Mouse (Mus musculus) layer of hippocampus, postnatal 36 days (tissue): ENCODE data around the gene Uqcc1. TPM values are rescaled to one million over a fixed set of nuclear protein-coding genes. Genes with fewer than 3 reads are reported as not detected.
"Not testable (repeated sequence)": the region's sequence is repeated elsewhere in the genome, so short reads cannot be mapped to it uniquely, and the experiment has no call there.

Source experiments
- DNase-seq, 2 experiments: peaks; one replicate each; pipeline ENCODE4 v3.0.0; 2022
- total RNA-seq, 2 experiments: library from RNA; stranded (reverse); gene quantifications; 2 replicates each; pipeline ENCODE4 v1.2.3; 2021

Uqcc1 gene
- total RNA-seq, 2 experiments from 2014 or later = 76.9 to 81.8 TPM

- DNase-seq = no peak
Measured at GRCm38 (mm10) chr2:155928711-155929345, 1.3 kb downstream of the Uqcc1 start.

GRCm38 (mm10) chr2:155925213-155925612 is 4.9 kb downstream of the Uqcc1 start:
- DNase-seq = not testable (repeated sequence)

- no peak for DNase-seq
Measured at GRCm38 (mm10) chr2:155923143-155923542, 7.0 kb downstream of the Uqcc1 start.

GRCm38 (mm10) chr2:155914684-155915083 is 15.4 kb downstream of the Uqcc1 start:
- no peak for DNase-seq

- no peak for DNase-seq
Measured at GRCm38 (mm10) chr2:155903632-155904008, 26.5 kb downstream of the Uqcc1 start.

- no peak for DNase-seq
Measured at GRCm38 (mm10) chr2:155902989-155903631, 27.0 kb downstream of the Uqcc1 start.

GRCm38 (mm10) chr2:155895046-155895735 is 34.9 kb downstream of the Uqcc1 start:
- no peak for DNase-seq

- no peak for DNase-seq
Measured at GRCm38 (mm10) chr2:155894307-155895045, 35.6 kb downstream of the Uqcc1 start.

GRCm38 (mm10) chr2:155886776-155887175 is 43.3 kb downstream of the Uqcc1 start:
- DNase-seq = no peak

GRCm38 (mm10) chr2:155885271-155885697 is 44.8 kb downstream of the Uqcc1 start:
- DNase-seq = no peak

- DNase-seq = no peak
Measured at GRCm38 (mm10) chr2:155882087-155882486, 48.0 kb downstream of the Uqcc1 start.

- DNase-seq = no peak
Measured at GRCm38 (mm10) chr2:155878964-155879876, 50.9 kb downstream of the Uqcc1 start.

- DNase-seq = no peak
Measured at GRCm38 (mm10) chr2:155873636-155874035, 56.5 kb downstream of the Uqcc1 start.

GRCm38 (mm10) chr2:155872930-155873507 is 57.1 kb downstream of the Uqcc1 start:
- no peak for DNase-seq

GRCm38 (mm10) chr2:155872486-155872885 is 57.6 kb downstream of the Uqcc1 start:
- no peak for DNase-seq

- DNase-seq = no peak
Measured at GRCm38 (mm10) chr2:155869772-155870171, 60.3 kb downstream of the Uqcc1 start.

GRCm38 (mm10) chr2:155868320-155868719 is 61.8 kb downstream of the Uqcc1 start:
- no peak for DNase-seq

- no peak for DNase-seq
Measured at GRCm38 (mm10) chr2:155863301-155863867, 66.7 kb downstream of the Uqcc1 start.

GRCm38 (mm10) chr2:155862573-155863300 is 67.4 kb downstream of the Uqcc1 start:
- DNase-seq = no peak

GRCm38 (mm10) chr2:155861581-155861980 is 68.5 kb downstream of the Uqcc1 start:
- DNase-seq = no peak
